Mouse (Mus musculus) embryonic facial prominence, embryonic 11.5 days (tissue): ENCODE data around the gene Sorcs2. TPM values are rescaled to one million over a fixed set of nuclear protein-coding genes. Genes with fewer than 3 reads are reported as not detected.
A peak's percentile ranks its signal among the peaks of the same experiment; 100 is the strongest.

ENCODE experiments used
- ATAC-seq: fragments of 200-750 bp; cut with Nextera tagmentation; replicated peaks from 2 replicates; pipeline ENCODE4 v1.8.0; 2017; ENCODE audit warnings: low read depth; ENCODE audit not compliant: insufficient number of reproducible peaks, low FRiP score, low TSS enrichment
- DNase-seq: peaks from one replicate; pipeline ENCODE4 v3.0.0-alpha.2; 2015; ENCODE audit warnings: low spot score
- H3K27ac ChIP-seq: fragments of 300-500 bp; sonication (generic); replicated peaks from 2 replicates; pipeline ENCODE4 v1.5.1; 2014; ENCODE audit warnings: mild to moderate bottlenecking, low read depth, low read length, control low read depth
- H3K27me3 ChIP-seq: fragments of 300-500 bp; sonication (generic); 2 replicates; pipeline ENCODE4 v1.6.1; 2014; ENCODE audit warnings: mild to moderate bottlenecking, low read length, moderate library complexity, mixed read lengths; ENCODE audit not compliant: control insufficient read depth, insufficient read depth
- H3K36me3 ChIP-seq: fragments of 300-500 bp; sonication (generic); replicated peaks from 2 replicates; pipeline ENCODE4 v1.6.1; 2014; ENCODE audit warnings: low read depth, mild to moderate bottlenecking, low read length, moderate library complexity, mixed read lengths; ENCODE audit not compliant: control insufficient read depth, insufficient read depth
- H3K4me1 ChIP-seq: fragments of 300-500 bp; sonication (generic); 2 replicates; pipeline ENCODE4 v1.6.1; 2014; ENCODE audit warnings: low read length, mixed read lengths; ENCODE audit not compliant: control insufficient read depth, insufficient read depth
- H3K4me2 ChIP-seq: fragments of 300-500 bp; sonication (generic); 2 replicates; pipeline ENCODE4 v1.6.1; 2014; ENCODE audit warnings: low read depth, mild to moderate bottlenecking, control low read depth, low read length, moderate library complexity
- H3K4me3 ChIP-seq: fragments of 300-500 bp; sonication (generic); 2 replicates; pipeline ENCODE4 v1.5.1; 2014; ENCODE audit warnings: low read depth, low read length, control low read depth
- H3K9ac ChIP-seq: fragments of 300-500 bp; sonication (generic); replicated peaks from 2 replicates; pipeline ENCODE4 v1.6.1; 2014; ENCODE audit warnings: mild to moderate bottlenecking, control low read depth, low read length
- H3K9me3 ChIP-seq: fragments of 300-500 bp; sonication (generic); replicated peaks from 2 replicates; pipeline ENCODE4 v1.6.1; 2016; ENCODE audit warnings: mild to moderate bottlenecking, low read length, inconsistent platforms, mixed read lengths; ENCODE audit not compliant: control insufficient read depth
- WGBS: fragments of 180-500 bp; shearing (Covaris S2); extraction: QIAGEN DNeasy Blood & Tissue Kit; methylation state at CpG from one replicate; pipeline ENCODE4 v1.1.7; 2014; 5-methylcytosine and 5-hydroxymethylcytosine counted together
- polyA plus RNA-seq: library from polyadenylated mRNA; unstranded; fragments of >200 nt; fragmentation: Nextera tagmentation; extraction: Ambion mirVana; gene quantifications from 2 replicates; pipeline ENCODE4 v1.2.1, GENCODE M21; 2014

Sorcs2 gene
- polyA plus RNA-seq, 1 experiment from 2014 or later, result 4.6 TPM

GRCm38 (mm10) chr5:36024003-36024685, 373.8 kb downstream of the Sorcs2 start:
- Histone ChIP-seq H3K27ac (no peak overlapping the region), H3K9me3 (no peaks in the 10 kb centered on the region), H3K9ac (no peak overlapping the region), H3K4me1 (no peaks in the 10 kb centered on the region), H3K36me3 (no peaks in the 10 kb centered on the region), H3K4me3 (no peak overlapping the region), H3K27me3 (no peaks in the 10 kb centered on the region), H3K4me2 (no peak overlapping the region)
- DNase-seq (no peak), ATAC-seq (no peak)
- WGBS, result 86% methylated on average over 9 of the region's 9 CpGs

- Histone ChIP-seq H3K9me3 (no peaks in the 10 kb centered on the region), H3K9ac (no peak overlapping the region), H3K27me3 (no peaks in the 10 kb centered on the region), H3K4me2 (no peak overlapping the region), H3K4me1 (no peaks in the 10 kb centered on the region), H3K27ac (no peak overlapping the region), H3K4me3 (no peak overlapping the region), H3K36me3 (no peaks in the 10 kb centered on the region)
- DNase-seq (no peak), ATAC-seq (no peak)
- WGBS, result 85% methylated on average over 1 of the region's 1 CpGs
These were observed 375.6 kb downstream of the Sorcs2 start for GRCm38 (mm10) chr5:36022361-36022760.

GRCm38 (mm10) chr5:36021091-36021490, 376.8 kb downstream of the Sorcs2 start:
- no peaks in the 10 kb centered on the region for H3K27me3 ChIP-seq
- no peak overlapping the region for H3K4me3 ChIP-seq
- H3K9me3 ChIP-seq, result no peaks in the 10 kb centered on the region
- ATAC-seq, result no peak
- WGBS, result 92% methylated on average over 3 of the region's 3 CpGs
- H3K36me3 ChIP-seq, result no peaks in the 10 kb centered on the region
- H3K4me2 ChIP-seq, result no peak overlapping the region
- H3K27ac ChIP-seq, result no peak overlapping the region
- no peak for DNase-seq
- H3K9ac ChIP-seq, result no peak overlapping the region
- no peaks in the 10 kb centered on the region for H3K4me1 ChIP-seq

- Histone ChIP-seq H3K4me2 (no peak overlapping the region), H3K36me3 (no peaks in the 10 kb centered on the region), H3K4me3 (no peak overlapping the region), H3K4me1 (no peaks in the 10 kb centered on the region), H3K9me3 (no peaks in the 10 kb centered on the region), H3K9ac (no peak overlapping the region), H3K27ac (no peak overlapping the region), H3K27me3 (no peaks in the 10 kb centered on the region)
- DNase-seq (peak; percentile 26), ATAC-seq (no peak)
- 88% methylated on average over 3 of the region's 3 CpGs for WGBS
These were observed 379.6 kb downstream of the Sorcs2 start for GRCm38 (mm10) chr5:36018366-36018765.

GRCm38 (mm10) chr5:36009405-36009804, 388.5 kb downstream of the Sorcs2 start:
- 93% methylated on average over 4 of the region's 4 CpGs for WGBS
- no peak overlapping the region for H3K4me2 ChIP-seq
- no peak overlapping the region for H3K9ac ChIP-seq
- DNase-seq (no peak), ATAC-seq (no peak)
- H3K4me3 ChIP-seq, result no peak overlapping the region
- H3K27ac ChIP-seq, result no peak overlapping the region
- no peaks in the 10 kb centered on the region for H3K27me3 ChIP-seq
- no peaks in the 10 kb centered on the region for H3K36me3 ChIP-seq
- H3K4me1 ChIP-seq, result no peaks in the 10 kb centered on the region
- no peaks in the 10 kb centered on the region for H3K9me3 ChIP-seq

GRCm38 (mm10) chr5:36007649-36008048, 390.3 kb downstream of the Sorcs2 start:
- no peaks in the 10 kb centered on the region for H3K27me3 ChIP-seq
- H3K9ac ChIP-seq, result no peak overlapping the region
- no peaks in the 10 kb centered on the region for H3K4me1 ChIP-seq
- no peak overlapping the region for H3K4me3 ChIP-seq
- H3K9me3 ChIP-seq, result no peaks in the 10 kb centered on the region
- ATAC-seq (no peak), DNase-seq (no peak)
- no peaks in the 10 kb centered on the region for H3K36me3 ChIP-seq
- WGBS, result 89% methylated on average over 10 of the region's 10 CpGs
- H3K4me2 ChIP-seq, result no peak overlapping the region
- H3K27ac ChIP-seq, result no peak overlapping the region

GRCm38 (mm10) chr5:36006586-36006985, 391.4 kb downstream of the Sorcs2 start:
- Histone ChIP-seq H3K4me3 (no peak overlapping the region), H3K4me1 (no peaks in the 10 kb centered on the region), H3K27ac (no peak overlapping the region), H3K36me3 (no peaks in the 10 kb centered on the region), H3K9ac (no peak overlapping the region), H3K4me2 (no peak overlapping the region), H3K27me3 (no peaks in the 10 kb centered on the region), H3K9me3 (no peaks in the 10 kb centered on the region)
- DNase-seq, result no peak
- ATAC-seq, result no peak
- WGBS, result 85% methylated on average over 5 of the region's 5 CpGs

- DNase-seq (no peak), ATAC-seq (no peak)
- Histone ChIP-seq H3K4me3 (no peak overlapping the region), H3K27ac (no peak overlapping the region), H3K4me1 (no peaks in the 10 kb centered on the region), H3K9ac (no peak overlapping the region), H3K36me3 (no peaks in the 10 kb centered on the region), H3K27me3 (no peaks in the 10 kb centered on the region), H3K9me3 (no peaks in the 10 kb centered on the region), H3K4me2 (no peak overlapping the region)
- WGBS, result 84% methylated on average over 8 of the region's 8 CpGs
These were observed 391.8 kb downstream of the Sorcs2 start for GRCm38 (mm10) chr5:36006106-36006505.
